Mouse (Mus musculus) CH12.LX (cell line): ENCODE measurements around the gene Spata18. TPM values are rescaled to one million over a fixed set of nuclear protein-coding genes. Genes with fewer than 3 reads are reported as not detected.

Experiments
- DNase-seq: peaks from one replicate; pipeline ENCODE4 v3.0.0-alpha.2; 2013; ENCODE audit errors: extremely low read depth
- H3K27ac ChIP-seq: 2 replicates; pipeline ENCODE4 v1.5.1; 2012; ENCODE audit warnings: low read depth, mild to moderate bottlenecking, control low read depth, moderate library complexity; ENCODE audit not compliant: insufficient read depth
- H3K27me3 ChIP-seq: replicated peaks from 2 replicates; pipeline ENCODE3; 2012; ENCODE audit warnings: inconsistent platforms
- H3K36me3 ChIP-seq, 2 experiments: replicated peaks in 1 of 2; 2 replicates each; pipeline versions ENCODE3 to v1.6.1; 2012; ENCODE audit warnings: inconsistent platforms in 1 of 2, low read length in 1 of 2, mild to moderate bottlenecking in 1 of 2, mixed read lengths in 1 of 2, moderate library complexity in 1 of 2; ENCODE audit not compliant: control insufficient read depth in 1 of 2, insufficient read depth in 1 of 2
- H3K4me1 ChIP-seq, 2 experiments: 2 replicates each; pipeline ENCODE4 v1.6.1; 2012; ENCODE audit warnings: inconsistent platforms in 1 of 2, moderate library complexity in 1 of 2; ENCODE audit not compliant: insufficient read depth in 2 of 2, control insufficient read depth in 1 of 2
- H3K4me2 ChIP-seq: 2 replicates; pipeline ENCODE4 v1.6.1; 2012; ENCODE audit warnings: low read depth, mild to moderate bottlenecking, control low read depth; ENCODE audit not compliant: poor library complexity, insufficient read depth, severe bottlenecking
- H3K4me3 ChIP-seq, 3 experiments: fragments of 150-350 bp in 1 of 3; sonication (generic) in 1 of 3; replicated peaks in 1 of 3; 2 replicates each; pipeline versions ENCODE3 to v1.5.1; 2011 to 2012; ENCODE audit warnings: low read depth in 2 of 3, low read length in 2 of 3, mild to moderate bottlenecking in 2 of 3, moderate library complexity in 2 of 3, control low read depth in 1 of 3, improper control_type of control experiment in 1 of 3, inconsistent platforms in 1 of 3, mixed read lengths in 1 of 3; ENCODE audit not compliant: poor library complexity in 1 of 3
- H3K79me2 ChIP-seq: replicated peaks from 2 replicates; pipeline ENCODE4 v1.6.1; 2012; ENCODE audit warnings: mild to moderate bottlenecking, moderate library complexity; ENCODE audit not compliant: control insufficient read depth, poor library complexity, insufficient read depth, severe bottlenecking; ENCODE audit errors: extremely low read depth
- H3K9ac ChIP-seq: 2 replicates; pipeline ENCODE4 v1.6.1; 2012; ENCODE audit warnings: low read depth, mild to moderate bottlenecking, control low read depth, moderate library complexity; ENCODE audit not compliant: insufficient read depth
- H3K9me3 ChIP-seq: replicated peaks from 2 replicates; pipeline ENCODE3; 2012; ENCODE audit warnings: low read length, inconsistent platforms, mixed read lengths
- E2F4 ChIP-seq: IDR thresholded peaks from 2 replicates; pipeline ENCODE4 v1.6.1; 2011; ENCODE audit warnings: low read depth, low read length, improper control_type of control experiment; ENCODE audit not compliant: insufficient replicate concordance
- ELF1 ChIP-seq: IDR thresholded peaks from 2 replicates; pipeline ENCODE4 v1.6.1; 2014; ENCODE audit warnings: low read depth, mild to moderate bottlenecking, inconsistent platforms, low read length, improper control_type of control experiment
- GABPA ChIP-seq: IDR thresholded peaks from 2 replicates; pipeline ENCODE4 v1.6.1; 2012; ENCODE audit warnings: low read depth, low read length, improper control_type of control experiment, inconsistent platforms; ENCODE audit not compliant: insufficient replicate concordance
- IRF4 ChIP-seq: IDR thresholded peaks from 2 replicates; pipeline ENCODE4 v1.6.1; 2014; ENCODE audit warnings: low read depth, mild to moderate bottlenecking, inconsistent platforms, low read length, improper control_type of control experiment
- JUN ChIP-seq: IDR thresholded peaks from 2 replicates; pipeline ENCODE4 v1.6.1; 2011; ENCODE audit warnings: low read depth, mild to moderate bottlenecking, low read length, improper control_type of control experiment, moderate library complexity; ENCODE audit not compliant: insufficient read depth
- JUND ChIP-seq: conservative IDR thresholded peaks from 2 replicates; pipeline ENCODE4 v1.6.1; 2011; ENCODE audit warnings: low read depth, low read length, improper control_type of control experiment
- MYC ChIP-seq: IDR thresholded peaks from 2 replicates; pipeline ENCODE4 v1.6.1; 2011; ENCODE audit warnings: low read depth, mild to moderate bottlenecking, improper control_type of control experiment, low read length
- SMC3 ChIP-seq: IDR thresholded peaks from 2 replicates; pipeline ENCODE4 v1.6.1; 2011; ENCODE audit warnings: low read depth, low read length, improper control_type of control experiment
- TCF12 ChIP-seq: IDR thresholded peaks from 2 replicates; pipeline ENCODE4 v1.6.1; 2014; ENCODE audit warnings: low read depth, mild to moderate bottlenecking, inconsistent platforms, low read length, improper control_type of control experiment
- ZKSCAN1 ChIP-seq: IDR thresholded peaks from 2 replicates; pipeline ENCODE4 v1.6.1; 2012; ENCODE audit warnings: low read depth, inconsistent platforms, low read length, improper control_type of control experiment, borderline replicate concordance
- dilution Hi-C: fragments of 300-500 bp; cut with MboI; formaldehyde crosslinking; loops from 2 replicates; pipeline ENCODE4 v1.14.3; 2020; ENCODE audit warnings: low sequenced_read_pairs; ENCODE audit not compliant: extremely low pct_unique_long_range_greater_than_20kb, extremely low pct_ligation_motif_present
- in situ Hi-C: fragments of 300-500 bp; cut with MboI; formaldehyde crosslinking; loops from 3 replicates; pipeline ENCODE4 v1.14.3; 2019; ENCODE audit warnings: low sequenced_read_pairs, low pct_ligation_motif_present, low pct_unique_long_range_greater_than_20kb, mixed read lengths
- polyA plus RNA-seq: library from polyadenylated mRNA; unstranded; fragments of >175 nt; gene quantifications from 2 replicates; pipeline ENCODE4 v1.2.1, GENCODE M21; 2012; ENCODE audit warnings: low read depth; ENCODE audit not compliant: insufficient read length
- total RNA-seq, 2 experiments: library from RNA; depleted of rRNA; stranded (reverse); fragments of 300-350 nt in 1 of 2; fragments of >200 nt in 1 of 2; gene quantifications; 2 replicates each; pipeline ENCODE4 v1.2.3; 2012 to 2014

Spata18 gene
- total and polyA plus RNA-seq, 3 experiments: not detected

DNA sequence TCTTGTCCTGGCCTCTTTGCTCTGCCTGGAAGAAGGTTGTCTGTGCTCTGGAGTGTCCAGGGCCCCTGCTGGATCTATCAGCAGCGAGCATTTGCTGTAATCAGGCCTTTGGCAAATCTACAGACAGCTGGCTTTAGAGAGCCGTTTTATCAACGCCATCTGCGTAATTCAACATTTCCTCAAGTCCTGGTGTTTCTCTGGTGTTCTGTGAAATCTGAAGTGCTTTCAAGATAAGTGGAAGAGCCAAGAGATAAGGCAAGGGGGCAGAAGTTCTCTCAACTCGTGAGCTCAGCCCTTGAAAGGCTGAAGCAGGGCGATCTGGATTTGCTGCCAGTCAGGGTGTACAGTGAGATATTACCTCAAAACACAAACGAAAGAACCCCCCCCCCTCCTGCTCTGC, 77.5 kb downstream of the Spata18 start:
- dilution Hi-C loops: no loop called here
- no peak overlapping the region for H3K9ac ChIP-seq
- peaks cover 0 to 8% of the 10 kb centered on the region in 2 experiments; a peak in 1 of 4 replicates for H3K4me1 ChIP-seq
- H3K4me2 ChIP-seq: no peak overlapping the region
- no peaks in the 10 kb centered on the region for H3K36me3 ChIP-seq
- TF ChIP-seq ZKSCAN1 (no peak), GABPA (no peak), E2F4 (no peak), ELF1 (no peak), TCF12 (no peak), SMC3 (no peak), MYC (no peak), JUN (no peak), IRF4 (no peak), JUND (no peak)
- H3K4me3 ChIP-seq: no peak overlapping the region
- in situ Hi-C loops: no loop called here
- DNase-seq: no peak
- H3K27ac ChIP-seq: no peak overlapping the region
- no peaks in the 10 kb centered on the region for H3K79me2 ChIP-seq
- no peaks in the 10 kb centered on the region for H3K27me3 ChIP-seq
- H3K9me3 ChIP-seq: no peaks in the 10 kb centered on the region

Other genes with a start within 250 kb of the Spata18 start
- gene Cwh43, start 245.3 kb upstream of the Spata18 start, total RNA-seq (2012; rRNA removed): not detected in 2 replicates
- gene Cwh43, start 245.3 kb upstream of the Spata18 start, total RNA-seq (2014; rRNA removed): not detected in 2 replicates
- not detected in 2 replicates for gene Cwh43, start 245.3 kb upstream of the Spata18 start, polyA plus RNA-seq
- 1.4 and 1.5 TPM in 2 replicates for gene Dcun1d4, start 170.4 kb upstream of the Spata18 start, total RNA-seq (2012; rRNA removed)
- 1.7 and 2.2 TPM in 2 replicates for gene Dcun1d4, start 170.4 kb upstream of the Spata18 start, total RNA-seq (2014; rRNA removed)
- gene Dcun1d4, start 170.4 kb upstream of the Spata18 start, polyA plus RNA-seq: 3.3 and 3.9 TPM in 2 replicates
- gene Lrrc66, start 18.9 kb upstream of the Spata18 start, total RNA-seq (2012; rRNA removed): 0.04 TPM in 1 of 2 replicates, not detected in the other
- gene Lrrc66, start 18.9 kb upstream of the Spata18 start, total RNA-seq (2014; rRNA removed): not detected in 2 replicates
- gene Lrrc66, start 18.9 kb upstream of the Spata18 start, polyA plus RNA-seq: not detected in 2 replicates
- 2.6 TPM in 2 replicates for gene Sgcb, start 3.6 kb upstream of the Spata18 start, total RNA-seq (2012; rRNA removed)
- 4.6 and 4.7 TPM in 2 replicates for gene Sgcb, start 3.6 kb upstream of the Spata18 start, total RNA-seq (2014; rRNA removed)
- 8.5 and 10.4 TPM in 2 replicates for gene Sgcb, start 3.6 kb upstream of the Spata18 start, polyA plus RNA-seq